Mouse (Mus musculus): ENCODE measurements around the gene Arg1.

Arg1 gene

GRCm38 (mm10) chr10:24912576-24912975 is 14.7 kb downstream of the Arg1 start:
- no peak for DNase-seq (ENCODE audit: low read depth in 1 of 2, low spot score in 2 of 2)

GRCm38 (mm10) chr10:24911199-24911598 is 16.1 kb downstream of the Arg1 start:
- DNase-seq (ENCODE audit: low read depth in 1 of 2, low spot score in 2 of 2): no peak

GRCm38 (mm10) chr10:24905627-24906026 is 21.7 kb downstream of the Arg1 start:
- DNase-seq (ENCODE audit: low read depth in 1 of 2, low spot score in 2 of 2): no peak

GRCm38 (mm10) chr10:24895927-24896326 is 31.4 kb downstream of the Arg1 start:
- no peak for DNase-seq (ENCODE audit: low read depth in 1 of 2, low spot score in 2 of 2)

GRCm38 (mm10) chr10:24888343-24888742 is 38.9 kb downstream of the Arg1 start:
- DNase-seq (ENCODE audit: low read depth in 1 of 2, low spot score in 2 of 2): no peak

- no peak for DNase-seq (ENCODE audit: low read depth in 1 of 2, low spot score in 2 of 2)
Observed at GRCm38 (mm10) chr10:24886008-24886407, 41.3 kb downstream of the Arg1 start.

- no peak for DNase-seq (ENCODE audit: low read depth in 1 of 2, low spot score in 2 of 2)
Observed at GRCm38 (mm10) chr10:24873624-24874023, 53.7 kb downstream of the Arg1 start.

- DNase-seq (ENCODE audit: low read depth in 1 of 2, low spot score in 2 of 2): peak; percentile 96 to 97
Observed at GRCm38 (mm10) chr10:24869760-24870290, 57.5 kb downstream of the Arg1 start, which contains the start of gene Med23. Gene Med23, plus strand, starts transcription at chr10:24869986.

Measured in monocyte, adult 2 months (primary cell).